Mouse (Mus musculus): ENCODE data around the gene Armc7. TPM values are rescaled to one million over a fixed set of nuclear protein-coding genes. Genes with fewer than 3 reads are reported as not detected.
A peak's percentile ranks its signal among the peaks of the same experiment; 100 is the strongest.

Armc7 gene
- total and polyA plus RNA-seq, 2 experiments from 2014 or later: 1.8 to 3.3 TPM

- 94% methylated on average over 9 of the region's 9 CpGs for WGBS
- Histone ChIP-seq H3K4me2 (ENCODE audit: low read depth, low read length) (no peak within 1 kb of the TSS), H3K9me3 (replicated peaks; ENCODE audit: control insufficient read depth, low read length) (no peaks in the 10 kb centered on the region), H3K36me3 (replicated peaks; ENCODE audit: control insufficient read depth, insufficient read depth, low read length) (no peaks in the 10 kb centered on the region), H3K4me3 (ENCODE audit: low read depth, low read length) (no peak within 1 kb of the TSS), H3K9ac (replicated peaks; ENCODE audit: low read depth, low read length) (no peak within 1 kb of the TSS), H3K27ac (ENCODE audit: low read depth) (no peak within 1 kb of the TSS), H3K4me1 (ENCODE audit: control insufficient read depth, insufficient read depth) (peaks cover 7% of the 10 kb centered on the region; the same call in 1 of the 2 replicates), H3K27me3 (ENCODE audit: control insufficient read depth, insufficient read depth, low read length) (no peaks in the 10 kb centered on the region)
- no peak for DNase-seq (ENCODE audit: low spot score)
- ATAC-seq (ENCODE audit: insufficient read depth, low read depth): no peak
- TF ChIP-seq CTCF (IDR thresholded peaks at IDR 0.05; ENCODE audit: low read depth) (no peak), EP300 (IDR thresholded peaks at IDR 0.05; ENCODE audit: low read depth) (no peak)
Observed at GRCm38 (mm10) chr11:115439906-115440595, 35.4 kb upstream of the Armc7 start, which contains the start of gene Trim80. Gene Trim80 (plus strand): TSS chr11:115440545.

- H3K4me2 ChIP-seq (ENCODE audit: low read depth, low read length): no peak overlapping the region
- 41% methylated on average over 15 of the region's 15 CpGs for WGBS
- ATAC-seq (ENCODE audit: insufficient read depth, low read depth): no peak
- TF ChIP-seq EP300 (IDR thresholded peaks at IDR 0.05; ENCODE audit: low read depth) (no peak), CTCF (IDR thresholded peaks at IDR 0.05; ENCODE audit: low read depth) (no peak)
- H3K36me3 ChIP-seq (replicated peaks; ENCODE audit: control insufficient read depth, insufficient read depth, low read length): no peaks in the 10 kb centered on the region
- H3K4me3 ChIP-seq (ENCODE audit: low read depth, low read length): no peak overlapping the region
- no peak overlapping the region for H3K9ac ChIP-seq (replicated peaks; ENCODE audit: low read depth, low read length)
- peaks cover 3% of the 10 kb centered on the region for H3K4me1 ChIP-seq (ENCODE audit: control insufficient read depth, insufficient read depth)
- no peaks in the 10 kb centered on the region for H3K9me3 ChIP-seq (replicated peaks; ENCODE audit: control insufficient read depth, low read length)
- no peaks in the 10 kb centered on the region for H3K27me3 ChIP-seq (ENCODE audit: control insufficient read depth, insufficient read depth, low read length)
- H3K27ac ChIP-seq (ENCODE audit: low read depth): no peak overlapping the region
- no peak for DNase-seq (ENCODE audit: low spot score)
Observed at GRCm38 (mm10) chr11:115441417-115441816, 34.0 kb upstream of the Armc7 start.

GRCm38 (mm10) chr11:115446906-115447305, 28.6 kb upstream of the Armc7 start:
- no peaks in the 10 kb centered on the region for H3K27me3 ChIP-seq (ENCODE audit: control insufficient read depth, insufficient read depth, low read length)
- no peaks in the 10 kb centered on the region for H3K36me3 ChIP-seq (replicated peaks; ENCODE audit: control insufficient read depth, insufficient read depth, low read length)
- H3K4me1 ChIP-seq (ENCODE audit: control insufficient read depth, insufficient read depth): peaks cover 24% of the 10 kb centered on the region
- TF ChIP-seq CTCF (IDR thresholded peaks at IDR 0.05; ENCODE audit: low read depth) (no peak), EP300 (IDR thresholded peaks at IDR 0.05; ENCODE audit: low read depth) (no peak)
- peak overlapping the region; percentile 80 for H3K27ac ChIP-seq (ENCODE audit: low read depth)
- DNase-seq (ENCODE audit: low spot score) (peak; percentile 63), ATAC-seq (ENCODE audit: insufficient read depth, low read depth) (peak; percentile 72)
- H3K4me3 ChIP-seq (ENCODE audit: low read depth, low read length): no peak overlapping the region
- no peaks in the 10 kb centered on the region for H3K9me3 ChIP-seq (replicated peaks; ENCODE audit: control insufficient read depth, low read length)
- no peak overlapping the region for H3K4me2 ChIP-seq (ENCODE audit: low read depth, low read length)
- WGBS: 11% methylated on average over 3 of the region's 3 CpGs
- no peak overlapping the region; the same call in 1 of the 2 replicates for H3K9ac ChIP-seq (replicated peaks; ENCODE audit: low read depth, low read length)

GRCm38 (mm10) chr11:115447321-115447885, 28.1 kb upstream of the Armc7 start:
- DNase-seq (ENCODE audit: low spot score): no peak
- H3K4me2 ChIP-seq (ENCODE audit: low read depth, low read length): no peak overlapping the region
- H3K27ac ChIP-seq (ENCODE audit: low read depth): peak overlapping the region; percentile 80
- ATAC-seq (ENCODE audit: insufficient read depth, low read depth): peak; percentile 28
- H3K4me3 ChIP-seq (ENCODE audit: low read depth, low read length): no peak overlapping the region
- TF ChIP-seq EP300 (IDR thresholded peaks at IDR 0.05; ENCODE audit: low read depth): no peak
- TF ChIP-seq CTCF (IDR thresholded peaks at IDR 0.05; ENCODE audit: low read depth): no peak
- no peaks in the 10 kb centered on the region for H3K27me3 ChIP-seq (ENCODE audit: control insufficient read depth, insufficient read depth, low read length)
- H3K9ac ChIP-seq (replicated peaks; ENCODE audit: low read depth, low read length): no peak overlapping the region
- WGBS: 75% methylated on average over 11 of the region's 11 CpGs
- H3K4me1 ChIP-seq (ENCODE audit: control insufficient read depth, insufficient read depth): peaks cover 24% of the 10 kb centered on the region
- no peaks in the 10 kb centered on the region for H3K9me3 ChIP-seq (replicated peaks; ENCODE audit: control insufficient read depth, low read length)
- no peaks in the 10 kb centered on the region for H3K36me3 ChIP-seq (replicated peaks; ENCODE audit: control insufficient read depth, insufficient read depth, low read length)

GRCm38 (mm10) chr11:115448075-115448474, 27.4 kb upstream of the Armc7 start:
- Histone ChIP-seq H3K9ac (replicated peaks; ENCODE audit: low read depth, low read length) (no peak overlapping the region), H3K27ac (ENCODE audit: low read depth) (no peak overlapping the region)
- ATAC-seq (ENCODE audit: insufficient read depth, low read depth): no peak

More at GRCm38 (mm10) chr11:115448075-115448474, 27.4 kb upstream of the Armc7 start:
- no peak for DNase-seq (ENCODE audit: low spot score)
- TF ChIP-seq EP300 (IDR thresholded peaks at IDR 0.05; ENCODE audit: low read depth) (no peak), CTCF (IDR thresholded peaks at IDR 0.05; ENCODE audit: low read depth) (no peak)
- H3K9me3 ChIP-seq (replicated peaks; ENCODE audit: control insufficient read depth, low read length): no peaks in the 10 kb centered on the region
- H3K4me2 ChIP-seq (ENCODE audit: low read depth, low read length): no peak overlapping the region
- H3K4me1 ChIP-seq (ENCODE audit: control insufficient read depth, insufficient read depth): peaks cover 24% of the 10 kb centered on the region
- no peaks in the 10 kb centered on the region for H3K36me3 ChIP-seq (replicated peaks; ENCODE audit: control insufficient read depth, insufficient read depth, low read length)
- no peak overlapping the region for H3K4me3 ChIP-seq (ENCODE audit: low read depth, low read length)
- H3K27me3 ChIP-seq (ENCODE audit: control insufficient read depth, insufficient read depth, low read length): no peaks in the 10 kb centered on the region
- 92% methylated on average over 16 of the region's 16 CpGs for WGBS

Data from heart, postnatal 0 days (tissue).